ENCODE assay signal across 12 mouse cellular contexts in genomic region chr6:87037826-87038620, GRCm38 (mm10). TPM values are rescaled to one million over a fixed set of nuclear protein-coding genes. Genes with fewer than 3 reads are reported as not detected.
A peak's percentile ranks its signal among the peaks of the same experiment; 100 is the strongest.
DNase-seq lines count a peak whose midpoint lies in the region; ATAC-seq lines count a peak whose summit lies in the region.
"Had no signal": no experiment of that assay in that cellular context is flagged by ENCODE, and none has a peak within 500 bp of the region (broad histone marks: within the 10 kb centered on the region; RNA-seq: fewer than 3 reads in every experiment).

No protein-coding gene starts in this region.

- peak; percentile 14 for DNase-seq in kidney, postnatal 14 days
- peak; percentile 26 for DNase-seq in MN1 (ENCODE audit: low spot score)
- DNase-seq in naive thymus-derived CD4-positive, alpha-beta T cell, adult 2 months (ENCODE audit: low read depth) = peak; percentile 61
- DNase-seq in ovary, postnatal 10 days (ENCODE audit: low spot score) = no peak
- no peak for DNase-seq in cerebellum, postnatal 25 days
- no peak for DNase-seq in B cell, adult 2 months
- DNase-seq: lung, adult 2 months had no signal

- no peak overlapping the region for H3K4me2 ChIP-seq in kidney, embryonic 16.5 days (replicated peaks; ENCODE audit: low read depth, low read length)
- H3K4me2 ChIP-seq: heart, embryonic 13.5 days; stomach, embryonic 15.5 days had no signal

- H3K9ac ChIP-seq in kidney, embryonic 16.5 days (replicated peaks; ENCODE audit: low read length) = no peak overlapping the region
- H3K9ac ChIP-seq: heart, embryonic 13.5 days; stomach, embryonic 15.5 days had no signal

- WGBS in kidney, embryonic 16.5 days = 84% methylated on average over 10 of the region's 10 CpGs

- H3K36me3 ChIP-seq in kidney, embryonic 16.5 days (ENCODE audit: insufficient read depth, low read length) = no peaks in the 10 kb centered on the region
- H3K36me3 ChIP-seq: stomach, embryonic 15.5 days had no signal

- H3K27ac ChIP-seq in kidney, embryonic 16.5 days (ENCODE audit: low read length) = no peak overlapping the region
- H3K27ac ChIP-seq: heart, embryonic 13.5 days; stomach, embryonic 15.5 days had no signal

- H3K4me1 ChIP-seq in kidney, embryonic 16.5 days (ENCODE audit: insufficient read depth, low read length) = no peaks in the 10 kb centered on the region
- H3K4me1 ChIP-seq: stomach, embryonic 15.5 days had no signal

- no peaks in the 10 kb centered on the region for H3K27me3 ChIP-seq in kidney, embryonic 16.5 days (ENCODE audit: insufficient read depth, low read length)
- H3K27me3 ChIP-seq: heart, embryonic 13.5 days; stomach, embryonic 15.5 days had no signal

- ATAC-seq in kidney, embryonic 16.5 days (ENCODE audit: low FRiP score, low TSS enrichment) = no peak
- ATAC-seq in common myeloid progenitor, adult 5-6 weeks (replicated peaks; ENCODE audit: low read depth, poor library complexity, severe bottlenecking) = peak; percentile 29
- ATAC-seq: hindbrain, embryonic 16.5 days had no signal

- H3K4me3 ChIP-seq in kidney, embryonic 16.5 days (ENCODE audit: low read length) = no peak overlapping the region
- H3K4me3 ChIP-seq: heart, embryonic 13.5 days; stomach, embryonic 15.5 days had no signal

- H3K9me3 ChIP-seq in kidney, embryonic 16.5 days (ENCODE audit: low read length) = no peaks in the 10 kb centered on the region
- H3K9me3 ChIP-seq: heart, embryonic 13.5 days; stomach, embryonic 15.5 days had no signal

RNA-seq across cellular contexts. Expression of gene Gfpt1, which starts 4.6 kb away (rescaled TPM):
- 18.1 and 20.7 TPM in 2 replicates for polyA plus RNA-seq in kidney, embryonic 16.5 days (2015; fragmentation: Nextera tagmentation; extraction: Ambion mirVana)
- 28.0 and 35.8 TPM in 2 replicates for total RNA-seq in common myeloid progenitor, adult 5-6 weeks (2017)

RNA-seq across cellular contexts. Expression of gene Nfu1, which starts 29.0 kb away (rescaled TPM):
- polyA plus RNA-seq in kidney, embryonic 16.5 days (2015; fragmentation: Nextera tagmentation; extraction: Ambion mirVana) = 97.9 and 99.2 TPM in 2 replicates
- 65.8 and 117 TPM in 2 replicates for total RNA-seq in common myeloid progenitor, adult 5-6 weeks (2017)

Comparison
In these comparisons a context has a peak if more than half of its experiments do, and no peak if none do; other contexts are left out.
1. DNase-seq: peak in kidney, postnatal 14 days (single experiment), MN1 (single experiment) and naive thymus-derived CD4-positive, alpha-beta T cell, adult 2 months (single experiment); none in ovary, postnatal 10 days (single experiment), cerebellum, postnatal 25 days (0 of 2) and B cell, adult 2 months (0 of 2).